Mouse (Mus musculus) embryonic fibroblast, embryonic 13.5 days (primary cell): ENCODE results near the gene Msi2. TPM values are rescaled to one million over a fixed set of nuclear protein-coding genes. Genes with fewer than 3 reads are reported as not detected.

Experiments used
- H3K27ac ChIP-seq: 2 replicates; pipeline ENCODE4 v1.5.1; 2012; ENCODE audit warnings: low read length, control low read depth, inconsistent platforms; ENCODE audit not compliant: insufficient read depth
- H3K4me1 ChIP-seq: 2 replicates; pipeline ENCODE4 v1.6.1; 2011; ENCODE audit warnings: low read length; ENCODE audit not compliant: control insufficient read depth, insufficient read depth
- H3K4me3 ChIP-seq: 2 replicates; pipeline ENCODE4 v1.5.1; 2011; ENCODE audit warnings: mild to moderate bottlenecking, control low read depth, low read length; ENCODE audit not compliant: insufficient read depth
- CTCF ChIP-seq: IDR thresholded peaks from 2 replicates; pipeline ENCODE4 v1.5.1; 2011; ENCODE audit warnings: mild to moderate bottlenecking, control low read depth, low read length, moderate library complexity, borderline replicate concordance; ENCODE audit not compliant: insufficient read depth
- POLR2A ChIP-seq: IDR thresholded peaks from 2 replicates; pipeline ENCODE4 v1.6.1; 2011; ENCODE audit warnings: low read depth, mild to moderate bottlenecking, control low read depth, low read length, moderate library complexity
- polyA plus RNA-seq: library from polyadenylated mRNA; stranded (reverse); fragments of >200 nt; gene quantifications from 2 replicates; pipeline ENCODE4 v1.2.4, GENCODE M21; 2011; ENCODE audit warnings: low read depth; ENCODE audit not compliant: missing spikeins, insufficient read length

Msi2 gene
- polyA plus RNA-seq, 1 experiment = 44.9 TPM

DNA sequence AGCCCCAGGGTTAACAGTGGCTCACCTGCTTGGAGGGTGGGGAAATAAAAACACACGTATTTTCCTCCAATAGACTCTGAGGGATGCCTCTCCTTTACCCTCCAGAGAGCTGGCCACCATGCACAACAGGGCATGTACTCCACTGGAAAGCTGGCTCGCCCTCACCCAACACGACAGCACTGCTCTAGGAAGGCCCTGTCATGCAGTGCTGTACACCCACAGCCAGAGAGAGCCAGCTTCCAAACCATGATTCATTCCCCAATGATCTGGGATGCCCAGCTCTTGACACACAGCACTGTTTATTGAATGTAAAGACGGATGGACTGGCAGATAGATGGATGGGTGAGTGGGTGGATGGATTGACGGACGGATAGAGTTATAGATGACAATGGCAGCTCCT is 269.1 kb downstream of the Msi2 start:
- no peaks in the 10 kb centered on the region for H3K4me1 ChIP-seq
- no peak overlapping the region for H3K4me3 ChIP-seq

DNA sequence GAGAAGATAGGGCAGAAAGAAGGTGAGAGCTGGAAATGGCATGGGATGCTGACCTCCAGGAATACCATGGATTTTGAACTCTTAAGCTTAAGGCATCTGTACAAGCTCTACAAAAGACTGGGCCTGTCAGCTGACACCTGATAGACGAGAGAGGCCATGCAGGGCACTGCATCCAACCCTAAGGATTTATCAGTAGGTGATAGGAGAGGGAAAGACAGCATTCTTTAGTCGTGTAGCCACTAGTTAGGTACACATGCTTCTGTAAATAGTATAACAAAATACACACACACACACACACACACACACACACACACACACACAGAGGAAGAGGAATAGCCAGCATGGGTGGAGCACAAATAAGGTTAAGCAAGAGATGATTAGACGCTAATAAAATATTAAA is 269.7 kb downstream of the Msi2 start:
- no peak for TF ChIP-seq CTCF
- no peak for TF ChIP-seq POLR2A
- H3K27ac ChIP-seq = no peak overlapping the region
- no peak overlapping the region for H3K4me3 ChIP-seq
- no peaks in the 10 kb centered on the region for H3K4me1 ChIP-seq

More for the DNA sequence above, 269.1 kb downstream of the Msi2 start:
- TF ChIP-seq POLR2A (no peak), CTCF (no peak)
- H3K27ac ChIP-seq = no peak overlapping the region

DNA sequence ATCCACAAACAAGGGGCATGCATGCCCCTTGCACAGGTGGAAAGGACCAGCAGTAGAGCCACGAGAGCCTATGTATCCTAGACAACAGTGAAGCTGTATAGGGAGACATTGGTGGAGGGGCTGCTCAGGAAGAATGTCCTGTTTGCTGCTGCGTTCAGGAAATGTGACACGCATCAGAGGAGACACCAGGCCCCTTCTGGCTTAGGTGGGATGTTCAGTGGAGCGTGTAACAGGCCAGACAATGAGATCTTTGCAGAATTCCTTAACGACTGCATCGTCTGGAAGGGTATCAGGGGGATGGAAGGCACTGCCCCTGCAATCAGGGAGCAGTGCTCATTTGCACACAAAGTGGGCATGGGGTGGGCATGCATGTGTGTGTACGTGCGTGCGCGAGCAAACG is 271.0 kb downstream of the Msi2 start:
- no peak for TF ChIP-seq POLR2A
- TF ChIP-seq CTCF = no peak
- Histone ChIP-seq H3K27ac (no peak overlapping the region), H3K4me1 (no peaks in the 10 kb centered on the region), H3K4me3 (no peak overlapping the region)

DNA sequence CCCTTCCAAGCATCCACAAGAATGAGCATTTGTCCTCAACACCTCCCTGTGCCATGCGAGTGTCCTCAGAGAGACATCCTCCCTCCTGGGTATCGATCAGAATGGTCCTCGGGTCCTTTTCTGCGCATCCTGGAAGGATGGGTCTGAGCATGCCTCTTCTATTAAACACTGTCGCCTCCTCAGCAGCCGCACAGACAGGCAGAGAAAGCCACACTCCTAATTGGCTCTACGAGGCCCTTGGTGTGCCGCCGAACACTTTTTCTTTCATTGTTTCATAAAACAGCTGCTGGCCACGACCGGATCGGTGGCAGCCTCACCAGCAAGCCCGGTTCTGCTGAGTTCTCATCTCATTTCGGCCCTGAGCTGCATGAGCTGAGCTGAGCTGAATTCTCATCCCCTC is 274.4 kb downstream of the Msi2 start:
- TF ChIP-seq CTCF (no peak), POLR2A (no peak)
- no peak overlapping the region for H3K4me3 ChIP-seq
- no peak overlapping the region for H3K27ac ChIP-seq
- no peaks in the 10 kb centered on the region for H3K4me1 ChIP-seq

DNA sequence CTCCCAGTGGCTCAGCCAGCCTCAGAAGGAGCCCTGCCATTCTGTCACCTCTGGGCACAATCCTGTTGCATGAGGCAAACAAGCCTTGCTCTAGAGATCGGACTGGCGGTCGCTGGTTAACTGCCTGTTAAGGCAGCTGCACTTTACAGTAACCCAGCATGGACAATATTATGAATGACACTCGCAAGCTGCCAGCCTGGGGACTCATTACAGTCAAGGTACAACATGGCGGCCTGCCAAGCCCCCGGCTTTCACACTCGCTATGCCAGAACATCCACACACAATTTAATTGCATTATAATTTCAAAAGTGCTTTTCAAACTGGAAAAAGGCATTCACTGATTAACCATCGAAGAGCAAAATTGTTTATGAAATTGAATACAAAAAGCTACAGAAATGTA is 275.0 kb downstream of the Msi2 start:
- TF ChIP-seq CTCF (no peak), POLR2A (no peak)
- no peaks in the 10 kb centered on the region for H3K4me1 ChIP-seq
- no peak overlapping the region for H3K4me3 ChIP-seq
- no peak overlapping the region for H3K27ac ChIP-seq

DNA sequence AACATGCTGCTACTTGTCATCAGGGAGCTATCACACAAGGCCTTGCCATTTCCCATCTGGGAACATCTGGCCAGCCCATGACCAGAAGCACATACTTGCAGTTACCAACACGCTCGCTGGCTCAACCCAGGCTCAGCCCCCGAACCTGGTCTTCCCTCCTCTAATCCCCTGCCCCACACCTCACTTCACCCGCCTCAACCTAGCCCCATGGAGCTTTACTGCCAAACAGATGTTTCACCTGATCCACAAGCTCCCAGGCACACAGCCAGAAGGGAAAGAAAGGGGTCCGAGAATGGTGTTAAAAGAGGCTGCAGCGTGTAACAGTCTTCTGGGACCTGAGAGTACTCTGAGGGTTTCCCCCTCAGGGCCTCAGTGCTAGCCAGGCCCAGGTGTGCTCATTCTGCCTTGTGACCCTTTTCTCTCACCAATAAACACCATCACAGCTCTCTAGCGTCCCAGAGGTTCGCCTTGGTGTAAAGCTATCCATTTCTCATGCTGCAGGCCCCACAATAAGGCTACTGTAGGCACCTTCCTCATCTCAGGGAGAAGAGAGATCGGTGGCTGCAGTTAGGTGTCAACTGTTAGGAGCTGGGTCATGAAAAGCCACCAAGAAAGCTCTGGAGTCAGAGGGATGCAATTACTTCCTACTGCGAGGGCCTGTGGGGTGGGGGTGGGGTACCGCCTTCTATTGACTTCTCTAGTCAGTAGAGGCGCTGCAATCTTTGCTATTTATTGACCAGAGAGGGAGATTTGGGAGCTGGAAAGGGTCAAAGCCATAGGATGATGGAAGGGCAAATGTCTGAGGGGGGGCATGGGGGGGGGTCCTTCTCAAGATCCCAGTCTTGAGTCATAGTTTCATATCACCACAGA is 276.2 kb downstream of the Msi2 start:
- Histone ChIP-seq H3K4me1 (no peaks in the 10 kb centered on the region), H3K27ac (no peak overlapping the region), H3K4me3 (no peak overlapping the region)
- no peak for TF ChIP-seq POLR2A
- no peak for TF ChIP-seq CTCF

DNA sequence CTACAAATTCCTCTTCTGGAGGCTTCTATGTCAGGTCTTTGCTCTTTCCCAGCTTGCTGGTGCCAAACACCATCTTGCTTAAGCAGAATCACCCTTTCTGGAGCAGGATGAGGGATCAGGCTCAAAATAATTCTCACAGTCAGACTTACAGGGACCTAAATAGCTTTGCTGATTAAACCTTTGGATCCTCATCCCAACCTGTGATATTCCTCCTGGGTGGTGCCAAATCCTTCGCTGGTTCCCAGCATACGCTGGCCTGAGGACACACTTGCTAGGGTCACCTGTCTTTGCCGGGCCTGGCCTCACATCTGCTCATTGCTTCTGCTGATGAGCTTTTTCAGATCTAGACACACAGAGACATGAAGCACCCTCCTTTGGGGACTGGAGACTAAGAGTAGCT is 279.7 kb downstream of the Msi2 start:
- Histone ChIP-seq H3K4me3 (no peak overlapping the region), H3K27ac (no peak overlapping the region), H3K4me1 (no peaks in the 10 kb centered on the region)
- TF ChIP-seq CTCF (no peak), POLR2A (no peak)

DNA sequence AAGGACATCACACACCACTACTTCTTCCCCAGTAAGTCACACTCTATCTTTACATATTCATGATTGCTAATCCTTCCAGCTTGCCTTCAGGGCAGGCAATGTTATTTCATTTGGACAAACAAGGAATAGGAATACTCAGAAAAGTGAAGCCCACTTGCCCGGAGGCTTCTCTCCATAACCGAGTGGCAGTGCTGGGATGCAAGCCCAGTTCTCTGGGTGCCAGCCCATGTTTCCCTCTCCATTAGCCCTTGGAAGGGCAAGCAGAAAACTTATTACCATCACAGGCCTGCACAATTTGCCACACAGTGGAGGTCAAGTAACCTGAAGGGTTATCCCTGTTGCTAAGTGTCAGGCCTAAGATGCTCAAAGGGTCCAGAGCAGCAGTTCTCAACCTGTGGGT is 281.7 kb downstream of the Msi2 start:
- Histone ChIP-seq H3K27ac (no peak overlapping the region), H3K4me1 (no peaks in the 10 kb centered on the region), H3K4me3 (no peak overlapping the region)
- no peak for TF ChIP-seq POLR2A
- TF ChIP-seq CTCF = no peak

DNA sequence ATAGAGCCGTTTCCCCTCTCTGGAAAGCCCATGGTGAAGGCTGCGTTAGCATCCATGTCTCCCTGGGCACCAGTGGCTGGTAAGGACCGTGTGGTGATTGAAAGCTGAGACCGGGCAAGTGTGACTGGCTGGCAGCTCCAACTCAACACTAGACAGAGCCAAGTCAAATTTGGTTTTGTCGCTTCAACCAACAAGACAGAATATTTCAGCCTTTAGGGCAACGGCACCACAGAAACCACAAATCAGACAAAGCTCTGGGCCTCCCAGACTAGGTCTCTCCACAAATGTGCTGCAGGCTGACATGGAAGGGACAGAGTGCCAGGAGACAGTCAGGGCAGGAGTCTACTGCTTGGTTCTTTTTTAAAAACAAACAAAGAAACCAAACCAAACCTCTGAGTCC is 282.8 kb downstream of the Msi2 start:
- H3K27ac ChIP-seq = no peak overlapping the region
- no peak overlapping the region for H3K4me3 ChIP-seq
- no peaks in the 10 kb centered on the region for H3K4me1 ChIP-seq
- TF ChIP-seq POLR2A (no peak), CTCF (no peak)
